Mouse (Mus musculus) liver, embryonic 15.5 days (tissue): ENCODE measurements around the gene Ptms. TPM values are rescaled to one million over a fixed set of nuclear protein-coding genes. Genes with fewer than 3 reads are reported as not detected.

Source experiments
- ATAC-seq: fragments of 200-750 bp; cut with Nextera tagmentation; 2 replicates; pipeline ENCODE4 v1.8.0; 2017; ENCODE audit warnings: moderate number of reproducible peaks, mild to moderate bottlenecking, moderate library complexity; ENCODE audit not compliant: insufficient read depth
- H3K27ac ChIP-seq: fragments of 300-500 bp; sonication (generic); replicated peaks from 2 replicates; pipeline ENCODE4 v1.5.1; 2015; ENCODE audit warnings: mild to moderate bottlenecking, inconsistent platforms
- H3K27me3 ChIP-seq: fragments of 300-500 bp; sonication (generic); 2 replicates; pipeline ENCODE4 v1.6.1; 2015; ENCODE audit warnings: mild to moderate bottlenecking, inconsistent platforms
- H3K36me3 ChIP-seq: fragments of 300-500 bp; sonication (generic); replicated peaks from 2 replicates; pipeline ENCODE4 v1.6.1; 2015; ENCODE audit warnings: moderate library complexity, mild to moderate bottlenecking, inconsistent platforms
- H3K4me1 ChIP-seq: fragments of 300-500 bp; sonication (generic); replicated peaks from 2 replicates; pipeline ENCODE4 v1.6.1; 2015; ENCODE audit warnings: inconsistent platforms
- H3K4me2 ChIP-seq: fragments of 300-500 bp; sonication (generic); 2 replicates; pipeline ENCODE4 v1.6.1; 2015; ENCODE audit warnings: moderate library complexity, mild to moderate bottlenecking, inconsistent platforms
- H3K4me3 ChIP-seq: fragments of 300-500 bp; sonication (generic); replicated peaks from 2 replicates; pipeline ENCODE4 v1.5.1; 2015; ENCODE audit warnings: mild to moderate bottlenecking, inconsistent platforms
- H3K9ac ChIP-seq: fragments of 300-500 bp; sonication (generic); 2 replicates; pipeline ENCODE4 v1.6.1; 2015; ENCODE audit warnings: moderate library complexity, mild to moderate bottlenecking, inconsistent platforms
- H3K9me3 ChIP-seq: fragments of 300-500 bp; sonication (generic); replicated peaks from 2 replicates; pipeline ENCODE4 v1.6.1; 2016; ENCODE audit warnings: inconsistent platforms
- WGBS: fragments of 180-500 bp; shearing (Covaris S2); methylation state at CpG from one replicate; pipeline ENCODE4 v1.1.7; 2015; ENCODE audit warnings: mixed read lengths; ENCODE audit not compliant: insufficient replicate concordance; 5-methylcytosine and 5-hydroxymethylcytosine counted together
- polyA plus RNA-seq: library from polyadenylated mRNA; unstranded; fragments of >200 nt; fragmentation: Nextera tagmentation; extraction: Ambion mirVana; gene quantifications from 2 replicates; pipeline ENCODE4 v1.2.1, GENCODE M21; 2015

Ptms gene
- polyA plus RNA-seq, 1 experiment from 2014 or later, result 56.2 TPM

DNA sequence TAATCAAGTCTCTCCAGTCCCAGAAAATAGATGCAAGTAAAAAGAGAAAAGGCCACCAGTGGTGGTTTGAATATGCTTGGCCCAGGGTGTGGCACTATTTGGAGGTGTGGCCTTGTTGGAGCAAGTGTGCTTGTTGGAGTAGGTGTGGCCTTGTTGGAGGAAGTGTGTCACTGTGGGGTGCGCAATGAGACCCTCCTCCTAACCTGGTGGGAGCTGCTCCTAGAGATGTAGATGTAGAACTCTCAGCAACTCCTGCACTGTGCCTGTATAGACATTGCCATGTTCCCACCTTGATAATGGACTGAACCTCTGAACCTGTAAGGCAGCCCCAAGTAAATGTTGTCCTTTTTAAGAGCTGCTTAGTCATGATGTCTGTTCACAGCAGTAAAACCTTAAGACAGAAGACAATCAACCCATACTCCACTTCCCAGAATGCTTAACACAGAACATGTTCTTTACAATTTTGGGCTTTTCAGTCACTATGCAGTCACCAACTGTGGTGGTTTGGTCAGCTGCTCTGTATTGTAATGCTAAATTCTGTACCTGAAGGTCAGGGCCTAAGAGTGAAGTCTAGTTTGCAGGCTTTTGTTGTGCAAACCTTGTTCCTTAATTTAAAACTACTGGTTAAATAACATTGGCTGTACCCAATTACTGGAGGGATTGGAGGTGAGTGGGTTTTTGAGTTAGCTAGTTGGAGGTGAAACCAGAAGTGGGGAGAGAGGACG lies 34.2 kb upstream of the Ptms start:
- Histone ChIP-seq H3K36me3 (peaks cover 31% of the 10 kb centered on the region), H3K4me3 (no peak overlapping the region), H3K27me3 (no peaks in the 10 kb centered on the region), H3K4me2 (no peak overlapping the region), H3K9me3 (no peaks in the 10 kb centered on the region), H3K27ac (no peak overlapping the region), H3K4me1 (no peaks in the 10 kb centered on the region), H3K9ac (no peak overlapping the region)
- ATAC-seq, result no peak
- 80% methylated on average over 2 of the region's 2 CpGs for WGBS

DNA sequence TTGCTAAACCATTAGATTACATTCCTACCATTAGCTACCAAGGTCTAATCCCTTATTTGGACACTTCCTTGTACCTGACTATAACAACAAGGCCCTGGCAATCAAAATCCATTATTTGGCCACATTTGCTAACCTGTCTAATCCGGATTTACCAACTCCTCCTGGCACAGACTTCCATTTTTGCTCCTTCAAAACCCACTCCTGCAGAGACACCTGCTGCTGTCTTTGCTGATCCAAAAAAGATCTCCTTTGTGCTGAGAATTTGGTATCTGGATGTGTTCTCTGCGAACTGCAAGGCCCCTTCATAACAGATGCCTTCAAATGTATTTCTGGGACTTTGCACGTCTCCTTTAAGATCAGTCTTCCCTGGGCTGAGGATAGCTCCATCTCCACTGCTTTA lies 23.6 kb upstream of the Ptms start:
- Histone ChIP-seq H3K9me3 (no peaks in the 10 kb centered on the region), H3K27ac (no peak overlapping the region), H3K4me3 (no peak overlapping the region), H3K4me2 (no peak overlapping the region), H3K27me3 (no peaks in the 10 kb centered on the region), H3K9ac (no peak overlapping the region), H3K36me3 (peaks cover 6% of the 10 kb centered on the region; the same call in 1 of the 2 replicates), H3K4me1 (no peaks in the 10 kb centered on the region)
- no peak for ATAC-seq
- 66% methylated on average over 3 of the region's 3 CpGs for WGBS

DNA sequence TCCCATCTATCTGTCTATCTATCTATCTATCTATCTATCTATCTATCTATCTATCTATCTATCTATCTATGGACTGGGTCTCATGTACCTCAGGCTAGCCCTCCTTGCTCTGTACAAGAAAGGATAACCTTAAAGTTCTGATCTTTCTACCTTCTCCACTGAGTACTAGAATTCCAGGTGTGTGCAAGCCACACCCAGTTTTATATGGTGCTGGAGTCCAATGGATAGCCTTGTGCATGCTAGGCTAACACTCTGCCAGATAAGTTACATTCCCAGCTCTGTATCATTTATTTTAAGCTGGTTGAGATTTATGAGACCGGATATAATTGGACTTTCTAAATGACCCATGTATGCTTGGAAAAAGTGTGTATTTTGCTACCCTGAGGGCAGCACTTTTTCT lies 21.8 kb upstream of the Ptms start:
- Histone ChIP-seq H3K27ac (no peak overlapping the region), H3K4me2 (no peak overlapping the region), H3K4me3 (no peak overlapping the region), H3K4me1 (no peaks in the 10 kb centered on the region), H3K9ac (no peak overlapping the region), H3K27me3 (no peaks in the 10 kb centered on the region), H3K36me3 (peaks cover 14% of the 10 kb centered on the region), H3K9me3 (no peaks in the 10 kb centered on the region)
- ATAC-seq, result no peak
- 67% methylated on average over 1 of the region's 1 CpGs for WGBS

DNA sequence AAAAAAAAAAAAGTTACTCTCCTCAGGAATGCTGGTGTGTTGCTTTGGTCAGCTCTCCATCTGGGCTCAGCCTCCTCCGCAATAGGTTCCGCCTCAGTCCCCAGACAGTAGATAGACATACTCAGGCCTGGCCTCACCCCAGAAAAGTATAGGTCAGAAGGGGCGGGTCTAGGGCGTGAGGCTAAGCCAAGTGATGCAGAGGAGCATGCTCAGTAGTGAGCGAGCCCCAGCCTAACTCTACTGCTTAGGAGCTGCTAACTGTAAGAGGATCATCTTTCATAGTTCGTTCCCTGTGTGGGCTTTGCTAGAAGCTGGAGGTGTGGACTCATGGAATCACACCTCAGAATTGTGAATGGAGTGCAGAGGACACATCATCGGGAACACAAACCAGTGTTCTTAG lies 18.7 kb upstream of the Ptms start:
- H3K4me3 ChIP-seq, result no peak overlapping the region
- 79% methylated on average over 7 of the region's 7 CpGs for WGBS
- peaks cover 44% of the 10 kb centered on the region for H3K36me3 ChIP-seq
- peaks cover 10% of the 10 kb centered on the region; the same call in 1 of the 2 replicates for H3K4me1 ChIP-seq
- no peaks in the 10 kb centered on the region for H3K9me3 ChIP-seq
- no peak overlapping the region for H3K27ac ChIP-seq
- no peak for ATAC-seq
- no peak overlapping the region for H3K4me2 ChIP-seq
- H3K9ac ChIP-seq, result no peak overlapping the region
- no peaks in the 10 kb centered on the region for H3K27me3 ChIP-seq

DNA sequence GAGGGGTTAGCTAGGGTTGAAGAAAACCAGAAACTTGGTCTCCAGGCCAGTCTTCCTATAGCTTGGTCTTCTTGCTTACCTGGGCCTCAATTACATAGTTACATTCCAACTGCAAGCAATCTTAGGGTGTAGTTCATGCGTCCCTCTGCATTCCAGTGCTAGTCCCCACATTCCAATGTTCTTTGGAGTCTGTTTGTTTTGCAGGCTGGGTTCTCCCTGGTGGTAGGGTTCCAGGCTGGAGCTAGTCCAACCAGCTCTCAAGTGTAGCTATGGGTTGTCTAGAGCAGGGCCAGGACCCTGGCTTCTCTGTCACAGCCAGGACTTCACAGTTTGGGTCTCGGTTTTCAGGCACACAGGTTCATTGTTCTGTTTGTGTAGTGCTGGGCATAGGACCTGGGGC lies 17.6 kb upstream of the Ptms start:
- WGBS, result 66% methylated on average over 2 of the region's 2 CpGs
- H3K4me3 ChIP-seq, result no peak overlapping the region
- ATAC-seq, result no peak
- H3K36me3 ChIP-seq, result peaks cover 48% of the 10 kb centered on the region
- H3K27ac ChIP-seq, result no peak overlapping the region
- peaks cover 15% of the 10 kb centered on the region for H3K4me1 ChIP-seq
- no peaks in the 10 kb centered on the region for H3K27me3 ChIP-seq
- H3K4me2 ChIP-seq, result no peak overlapping the region
- H3K9ac ChIP-seq, result no peak overlapping the region
- H3K9me3 ChIP-seq, result no peaks in the 10 kb centered on the region

DNA sequence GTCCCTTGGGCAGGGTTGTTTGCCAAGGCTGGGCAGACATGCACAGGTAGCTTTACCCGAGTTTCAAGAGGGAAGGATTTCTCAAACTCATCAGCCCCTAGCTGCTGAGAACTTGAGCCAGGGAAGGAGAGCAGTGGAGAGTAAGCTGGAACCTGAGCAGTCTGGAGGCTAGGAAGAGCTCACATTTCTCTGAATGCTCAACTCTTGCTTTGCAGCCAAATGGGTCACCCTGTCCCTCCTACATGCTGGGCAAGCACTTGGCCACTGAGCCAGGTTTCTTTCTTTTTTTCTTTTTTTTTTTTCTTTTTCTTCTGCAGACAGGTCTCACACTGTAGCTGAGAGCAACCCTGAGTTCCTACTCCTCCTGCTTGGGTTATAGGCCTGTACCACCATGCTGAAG lies 16.8 kb upstream of the Ptms start:
- Histone ChIP-seq H3K4me3 (no peak overlapping the region), H3K9me3 (no peaks in the 10 kb centered on the region), H3K4me1 (peaks cover 23% of the 10 kb centered on the region), H3K36me3 (peaks cover 48% of the 10 kb centered on the region), H3K9ac (no peak overlapping the region), H3K4me2 (no peak overlapping the region), H3K27ac (no peak overlapping the region), H3K27me3 (no peaks in the 10 kb centered on the region)
- ATAC-seq, result no peak
- 63% methylated on average over 1 of the region's 1 CpGs for WGBS

DNA sequence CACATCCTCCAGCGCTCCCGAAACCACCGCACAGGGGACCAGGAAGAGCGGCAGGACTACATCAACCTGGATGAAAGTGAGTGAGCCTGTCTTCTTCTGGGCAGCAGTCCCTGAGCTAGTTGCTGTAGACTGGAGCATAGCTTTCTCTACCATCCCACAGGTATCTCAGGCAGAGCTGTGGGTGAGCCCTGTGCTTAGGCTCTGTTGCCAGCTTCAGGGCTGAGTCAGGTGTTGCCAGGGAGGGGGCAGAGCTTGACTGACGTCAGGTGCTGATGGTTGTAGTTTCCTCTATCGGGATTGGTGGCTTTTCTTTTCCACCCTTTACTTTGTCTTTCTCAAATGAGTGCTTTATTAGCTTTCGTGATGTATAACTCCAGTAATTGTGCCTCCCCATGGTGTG lies 14.8 kb upstream of the Ptms start:
- no peak overlapping the region for H3K4me3 ChIP-seq
- peaks cover 48% of the 10 kb centered on the region for H3K36me3 ChIP-seq
- no peak overlapping the region for H3K9ac ChIP-seq
- H3K4me2 ChIP-seq, result no peak overlapping the region
- WGBS, result 85% methylated on average over 7 of the region's 7 CpGs
- no peak overlapping the region for H3K27ac ChIP-seq
- peaks cover 31% of the 10 kb centered on the region for H3K4me1 ChIP-seq
- no peak for ATAC-seq
- no peaks in the 10 kb centered on the region for H3K9me3 ChIP-seq
- no peaks in the 10 kb centered on the region for H3K27me3 ChIP-seq

DNA sequence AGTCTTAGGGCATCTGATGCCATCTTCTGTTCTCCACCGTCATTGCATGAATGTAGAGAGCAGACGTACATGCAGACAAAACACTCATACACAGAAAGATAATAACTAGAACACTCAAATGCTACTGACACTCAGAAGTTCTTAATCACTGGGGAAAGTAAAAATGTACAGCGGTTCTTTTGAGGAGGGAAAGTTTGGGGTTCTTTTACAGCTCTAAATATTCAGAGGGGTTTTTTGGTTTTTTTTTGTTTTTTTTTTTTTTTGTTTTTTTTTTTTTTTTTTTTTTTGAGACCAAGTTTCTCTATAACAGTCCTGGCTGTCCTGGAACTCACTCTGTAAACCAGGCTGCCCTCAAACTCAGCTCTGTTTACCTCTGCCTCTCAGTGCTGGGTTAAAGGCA lies 13.2 kb upstream of the Ptms start:
- WGBS, result 85% methylated on average over 3 of the region's 3 CpGs
- Histone ChIP-seq H3K27me3 (no peaks in the 10 kb centered on the region), H3K9ac (no peak overlapping the region), H3K4me3 (no peak overlapping the region), H3K4me2 (peak overlapping the region; percentile 90; the same call in 1 of the 2 replicates), H3K4me1 (peaks cover 34% of the 10 kb centered on the region), H3K36me3 (peaks cover 40% of the 10 kb centered on the region), H3K9me3 (no peaks in the 10 kb centered on the region), H3K27ac (no peak overlapping the region)
- ATAC-seq, result no peak

DNA sequence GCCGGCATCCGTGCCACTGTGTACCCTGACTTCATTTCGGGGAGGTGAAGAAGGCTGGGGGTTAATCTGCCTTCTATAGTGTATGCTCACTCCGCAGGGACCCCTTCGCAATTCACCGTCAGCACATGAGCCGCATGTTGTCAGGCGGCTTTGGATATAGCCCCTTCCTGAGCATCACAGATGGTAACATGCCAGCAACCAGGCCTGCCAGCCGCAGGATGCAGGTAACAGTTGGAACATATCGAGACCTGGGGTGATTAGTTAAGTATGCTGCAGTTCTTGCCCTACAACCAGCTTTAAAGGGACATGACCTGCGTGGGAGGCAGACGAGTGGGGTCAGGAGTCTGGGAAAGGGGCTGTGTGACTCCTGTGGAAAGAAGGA lies 12.4 kb upstream of the Ptms start:
- peaks cover 34% of the 10 kb centered on the region for H3K4me1 ChIP-seq
- H3K9ac ChIP-seq, result peak overlapping the region; percentile 92
- H3K4me3 ChIP-seq, result peak overlapping the region; percentile 89
- H3K36me3 ChIP-seq, result peaks cover 40% of the 10 kb centered on the region
- 59% methylated on average over 12 of the region's 12 CpGs for WGBS
- H3K4me2 ChIP-seq, result peak overlapping the region; percentile 90
- no peaks in the 10 kb centered on the region for H3K27me3 ChIP-seq
- H3K9me3 ChIP-seq, result no peaks in the 10 kb centered on the region
- H3K27ac ChIP-seq, result peak overlapping the region; percentile 89; the same call in 1 of the 2 replicates
- ATAC-seq, result no peak

DNA sequence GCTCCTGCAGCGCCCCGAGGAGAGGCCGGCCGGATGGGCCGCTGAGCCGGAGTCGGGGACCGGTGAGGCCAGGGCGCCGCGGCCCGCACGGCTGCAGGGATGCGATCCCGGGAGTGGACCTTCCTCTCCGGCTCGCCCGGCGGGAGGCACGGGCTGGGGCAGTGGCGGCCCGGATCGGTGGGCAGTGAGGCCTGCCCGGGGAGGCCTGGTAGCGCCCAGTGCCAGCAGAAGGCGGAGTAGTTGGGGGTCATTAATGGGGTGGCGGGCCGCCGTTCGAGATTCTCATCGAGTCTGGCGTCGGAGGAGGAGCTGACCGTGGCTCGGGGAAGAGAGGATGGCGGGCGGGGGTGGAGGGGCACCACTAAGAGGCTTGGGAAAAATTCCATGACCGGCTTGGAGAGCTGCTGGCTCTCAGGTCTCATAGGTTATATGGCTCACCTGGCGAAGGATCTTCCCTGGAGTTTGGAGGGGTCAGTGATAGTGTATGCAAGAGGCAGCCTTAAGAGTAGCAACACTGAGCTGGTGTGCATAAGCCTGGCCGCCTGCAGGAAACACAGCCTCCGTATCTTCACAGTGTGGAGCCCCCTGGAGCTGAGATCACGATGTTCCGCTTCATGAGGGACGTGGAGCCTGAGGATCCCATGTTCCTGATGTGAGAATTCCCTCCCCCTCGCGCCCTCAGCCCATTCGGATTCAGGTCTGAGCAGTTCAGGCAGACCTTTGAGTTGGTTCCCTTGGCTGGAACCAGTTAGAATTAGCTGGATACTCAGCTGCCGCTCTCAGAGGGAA lies 11.8 kb upstream of the Ptms start:
- 2% methylated on average over 48 of the region's 48 CpGs for WGBS
- peak overlapping the region; percentile 89 for H3K4me3 ChIP-seq
- H3K36me3 ChIP-seq, result peaks cover 35% of the 10 kb centered on the region
- H3K4me2 ChIP-seq, result peak overlapping the region; percentile 90
- H3K4me1 ChIP-seq, result peaks cover 34% of the 10 kb centered on the region
- ATAC-seq, result no peak
- no peaks in the 10 kb centered on the region for H3K27me3 ChIP-seq
- H3K27ac ChIP-seq, result peak overlapping the region; percentile 89
- peak overlapping the region; percentile 92 for H3K9ac ChIP-seq
- H3K9me3 ChIP-seq, result no peaks in the 10 kb centered on the region

DNA sequence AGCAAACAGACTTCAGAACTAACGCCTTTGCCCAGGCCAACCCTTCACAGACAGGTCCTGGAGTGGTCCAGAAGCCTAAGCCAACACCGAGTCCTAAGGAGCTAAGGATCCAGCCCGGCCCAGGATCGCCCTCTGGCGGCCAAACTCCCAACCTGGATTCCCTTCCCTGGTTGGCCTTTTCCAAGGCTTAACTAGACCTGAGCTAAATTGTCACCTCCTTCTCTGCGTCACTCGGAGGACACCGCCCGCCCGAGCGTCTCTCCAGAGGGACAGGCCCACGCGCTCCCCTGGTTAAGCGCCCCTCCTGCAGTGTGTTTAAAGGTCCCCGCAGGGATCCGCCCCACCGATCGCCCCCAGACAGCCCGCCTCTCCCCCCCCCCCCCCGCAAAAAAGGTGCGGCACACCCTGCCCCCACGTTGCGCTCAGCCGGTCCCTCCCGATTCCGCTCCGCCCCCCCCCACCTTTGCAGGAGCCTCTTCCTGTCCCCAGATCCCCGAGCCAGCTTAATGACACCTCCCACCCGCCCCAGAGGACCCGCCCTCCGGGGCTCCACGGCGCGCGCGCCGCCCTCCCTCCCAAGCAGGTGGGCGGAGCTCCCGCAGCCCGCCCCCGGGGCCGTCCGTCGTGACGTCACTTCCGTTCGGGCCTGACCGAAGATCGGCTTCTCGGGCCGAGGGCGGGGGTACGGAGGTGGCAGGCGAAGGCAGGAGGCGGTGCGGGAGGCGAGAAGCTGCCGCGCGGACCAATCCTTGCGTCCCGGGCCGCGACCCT lies 11.0 kb upstream of the Ptms start, which contains the start of gene Mlf2:
Gene Mlf2 (plus strand): TSS at position 633 of the 771 bp plus-strand sequence.
- H3K9me3 ChIP-seq, result no peaks in the 10 kb centered on the region
- H3K9ac ChIP-seq, result peak within 1 kb of the TSS; percentile 92
- H3K4me1 ChIP-seq, result peaks cover 34% of the 10 kb centered on the region
- WGBS, result under 1% methylated on average over 61 of the region's 64 CpGs
- H3K27me3 ChIP-seq, result 0 out of 2 replicates have a peak, but pooled peaks cover 2% of the 10 kb centered on the region
- H3K4me3 ChIP-seq, result peak within 1 kb of the TSS; percentile 89
- H3K36me3 ChIP-seq, result peaks cover 27% of the 10 kb centered on the region
- H3K4me2 ChIP-seq, result peak within 1 kb of the TSS; percentile 90
- H3K27ac ChIP-seq, result peak within 1 kb of the TSS; percentile 89
- ATAC-seq, result peak; percentile 88
